In the genomic region with DNA sequence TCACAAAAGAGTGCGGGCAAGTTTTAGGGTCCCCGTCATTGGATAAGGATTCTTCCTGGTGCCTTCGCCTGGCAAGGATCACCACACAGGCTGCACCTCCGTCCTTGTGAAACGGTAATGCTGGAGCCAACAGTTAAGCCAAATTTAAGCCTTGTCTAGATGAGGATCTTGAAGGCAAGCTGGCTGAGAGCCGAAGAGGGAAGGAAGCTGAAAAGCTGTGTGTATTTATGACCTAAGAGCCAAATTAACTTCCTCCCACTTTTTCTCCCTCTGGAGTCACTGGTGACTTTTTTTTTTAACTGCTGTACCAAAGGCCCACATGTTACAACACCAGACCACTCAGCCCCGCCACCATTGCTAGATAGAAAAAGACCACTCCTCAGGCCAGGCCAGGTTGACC, we compare ENCODE assay signal across 10 mouse cellular contexts.
DNase-seq lines count a peak whose midpoint lies in the region; ATAC-seq and TF ChIP-seq lines count a peak whose summit lies in the region.
"Had no signal": no experiment of that assay in that cellular context is flagged by ENCODE, and none has a peak within 500 bp of the region (broad histone marks: within the 10 kb centered on the region; RNA-seq: fewer than 3 reads in every experiment).

No protein-coding gene starts in this region.

- TF ChIP-seq EP300 in liver, postnatal 0 days (IDR thresholded peaks at IDR 0.05; ENCODE audit: low read depth) = no peak

- TF ChIP-seq POLR2A in small intestine, adult 2 months (IDR thresholded peaks at IDR 0.05; ENCODE audit: low read depth, low read length) = no peak

- no peaks in the 10 kb centered on the region for H3K27me3 ChIP-seq in liver, postnatal 0 days (ENCODE audit: insufficient read depth, low read length)
- H3K27me3 ChIP-seq in small intestine, adult 2 months (ENCODE audit: control insufficient read depth, insufficient read depth, low read length) = no peaks in the 10 kb centered on the region
- peaks cover 21% of the 10 kb centered on the region for H3K27me3 ChIP-seq in embryonic facial prominence, embryonic 10.5 days (replicated peaks; ENCODE audit: low read depth, poor library complexity, severe bottlenecking)
- peaks cover 11% of the 10 kb centered on the region for H3K27me3 ChIP-seq in hindbrain, embryonic 10.5 days (ENCODE audit: insufficient read depth, poor library complexity, severe bottlenecking)

- 39% methylated on average over 7 of the region's 7 CpGs for WGBS in liver, postnatal 0 days (ENCODE audit: insufficient replicate concordance)
- 65% methylated on average over 7 of the region's 7 CpGs for WGBS in small intestine, adult 2 months
- 88% methylated on average over 7 of the region's 7 CpGs for WGBS in embryonic facial prominence, embryonic 10.5 days
- WGBS in hindbrain, embryonic 10.5 days = 91% methylated on average over 7 of the region's 7 CpGs

- peak overlapping the region; percentile 18; the same call in 1 of the 2 replicates for H3K4me2 ChIP-seq in liver, postnatal 0 days (ENCODE audit: low read depth, low read length)
- H3K4me2 ChIP-seq: midbrain, embryonic 11.5 days had no signal

- H3K27ac ChIP-seq in liver, postnatal 0 days (ENCODE audit: low read depth) = 0 out of 2 replicates have a peak overlapping the region, but pooled peaks have one; percentile 5
- H3K27ac ChIP-seq in small intestine, adult 2 months (ENCODE audit: insufficient read depth, low read depth, low read length) = peak overlapping the region; percentile 62; the same call in 1 of the 2 replicates
- H3K27ac ChIP-seq in embryonic facial prominence, embryonic 10.5 days (replicated peaks) = no peak overlapping the region
- H3K27ac ChIP-seq in hindbrain, embryonic 10.5 days = no peak overlapping the region
- H3K27ac ChIP-seq: limb, embryonic 10.5 days had no signal

- ATAC-seq in liver, postnatal 0 days = no peak
- ATAC-seq in granulocyte monocyte progenitor cell, adult 5-6 weeks (replicated peaks; ENCODE audit: poor library complexity, severe bottlenecking) = peak; percentile 52

- no peaks in the 10 kb centered on the region for H3K9me3 ChIP-seq in liver, postnatal 0 days (ENCODE audit: low read length)
- no peaks in the 10 kb centered on the region for H3K9me3 ChIP-seq in embryonic facial prominence, embryonic 10.5 days
- no peaks in the 10 kb centered on the region for H3K9me3 ChIP-seq in hindbrain, embryonic 10.5 days
- H3K9me3 ChIP-seq: limb, embryonic 10.5 days had no signal

- H3K4me3 ChIP-seq in liver, postnatal 0 days (ENCODE audit: low read depth, low read length) = no peak overlapping the region; the same call in 1 of the 2 replicates
- H3K4me3 ChIP-seq in small intestine, adult 2 months (ENCODE audit: low read depth, low read length) = peak overlapping the region; percentile 25; the same call in 1 of the 2 replicates
- no peak overlapping the region for H3K4me3 ChIP-seq in embryonic facial prominence, embryonic 10.5 days
- no peak overlapping the region for H3K4me3 ChIP-seq in hindbrain, embryonic 10.5 days
- H3K4me3 ChIP-seq: limb, embryonic 10.5 days had no signal

- TF ChIP-seq CTCF in liver, postnatal 0 days (IDR thresholded peaks at IDR 0.05; ENCODE audit: low read depth) = no peak
- no peak for TF ChIP-seq CTCF in small intestine, adult 2 months (IDR thresholded peaks at IDR 0.05; ENCODE audit: extremely low read depth, insufficient read length, insufficient replicate concordance, low read depth, low read length)

- no peaks in the 10 kb centered on the region for H3K36me3 ChIP-seq in liver, postnatal 0 days (replicated peaks; ENCODE audit: insufficient read depth, low read length)
- no peaks in the 10 kb centered on the region for H3K36me3 ChIP-seq in small intestine, adult 2 months (ENCODE audit: control insufficient read depth, insufficient read depth, low read length)
- no peaks in the 10 kb centered on the region for H3K36me3 ChIP-seq in embryonic facial prominence, embryonic 10.5 days (replicated peaks)
- no peaks in the 10 kb centered on the region for H3K36me3 ChIP-seq in hindbrain, embryonic 10.5 days
- H3K36me3 ChIP-seq: limb, embryonic 10.5 days had no signal

- H3K9ac ChIP-seq in liver, postnatal 0 days (replicated peaks) = no peak overlapping the region

- H3K4me1 ChIP-seq in liver, postnatal 0 days (ENCODE audit: insufficient read depth) = peaks cover 9% of the 10 kb centered on the region; the same call in 1 of the 2 replicates
- H3K4me1 ChIP-seq in small intestine, adult 2 months (ENCODE audit: control insufficient read depth, insufficient read depth, insufficient read length, low read length) = peaks cover 9% of the 10 kb centered on the region
- peaks cover 31% of the 10 kb centered on the region for H3K4me1 ChIP-seq in embryonic facial prominence, embryonic 10.5 days
- peaks cover 8% of the 10 kb centered on the region for H3K4me1 ChIP-seq in hindbrain, embryonic 10.5 days (replicated peaks)

- DNase-seq in liver, postnatal 0 days = no peak
- DNase-seq in liver = no peak
- peak; percentile 52 to 66 for DNase-seq in kidney, postnatal 4 days
- no peak for DNase-seq in embryonic facial prominence, embryonic 10.5 days (ENCODE audit: low spot score)
- no peak for DNase-seq in hindbrain, embryonic 10.5 days (ENCODE audit: low spot score)
- DNase-seq: cerebellum, postnatal 25 days had no signal

Comparison
In these comparisons a context has a peak if more than half of its experiments do, and no peak if none do; other contexts are left out.
1. DNase-seq: peak in kidney, postnatal 4 days (2 of 2); none in liver, postnatal 0 days (single experiment), liver (single experiment), embryonic facial prominence, embryonic 10.5 days (single experiment) and hindbrain, embryonic 10.5 days (single experiment).
2. H3K27ac ChIP-seq: peak in liver, postnatal 0 days (single experiment) and small intestine, adult 2 months (single experiment); none in embryonic facial prominence, embryonic 10.5 days (single experiment) and hindbrain, embryonic 10.5 days (single experiment).